Mouse (Mus musculus): ENCODE data around the gene Vmn2r20. TPM values are rescaled to one million over a fixed set of nuclear protein-coding genes. Genes with fewer than 3 reads are reported as not detected.

The Vmn2r20 gene
- not detected in 2 replicates for polyA plus RNA-seq (2012; rRNA removed; ENCODE audit: low replicate concordance)

DNA sequence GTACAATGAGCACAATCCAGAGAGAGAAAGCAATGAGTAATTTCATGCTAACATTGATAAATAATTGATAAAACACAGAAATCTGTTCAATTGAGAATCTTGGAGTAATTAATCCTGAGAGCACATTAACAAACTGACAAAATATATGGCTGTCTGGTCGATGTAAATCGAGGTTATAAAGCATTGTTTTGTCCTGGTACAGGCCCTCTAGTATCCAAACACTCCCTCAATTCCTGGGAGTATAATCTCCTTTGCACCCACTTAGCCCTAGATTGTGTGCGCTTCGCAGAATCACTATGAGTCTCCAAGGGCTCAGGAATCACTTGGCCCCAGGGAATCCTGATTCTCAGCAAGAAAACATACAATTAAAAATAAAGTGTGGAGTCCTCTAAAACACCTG, at the start of gene Vmn2r20:
TSS of gene Vmn2r20 (minus strand) at position 101 of the 400 bp plus-strand sequence.

Other genes with a start within 250 kb of the Vmn2r20 start
- 0.16 TPM in 1 of 2 replicates, not detected in the other for gene Clec4b2, start 245.2 kb downstream of the Vmn2r20 start, polyA plus RNA-seq (2012; rRNA removed; ENCODE audit: low replicate concordance)
- gene Clec4n, start 188.3 kb downstream of the Vmn2r20 start, polyA plus RNA-seq (2012; rRNA removed; ENCODE audit: low replicate concordance) = 0.85 and 1.9 TPM in 2 replicates
- gene Clec4d, start 156.0 kb downstream of the Vmn2r20 start, polyA plus RNA-seq (2012; rRNA removed; ENCODE audit: low replicate concordance) = 0.23 and 0.32 TPM in 2 replicates
- gene Clec4e, start 128.2 kb downstream of the Vmn2r20 start, polyA plus RNA-seq (2012; rRNA removed; ENCODE audit: low replicate concordance) = 0.16 and 0.18 TPM in 2 replicates
- not detected in 2 replicates for gene Vmn2r19, start 109.8 kb downstream of the Vmn2r20 start, polyA plus RNA-seq (2012; rRNA removed; ENCODE audit: low replicate concordance)
- gene Vmn2r21, start 115.3 kb upstream of the Vmn2r20 start, polyA plus RNA-seq (2012; rRNA removed; ENCODE audit: low replicate concordance) = not detected in 2 replicates
- gene Vmn2r22, start 232.6 kb upstream of the Vmn2r20 start, polyA plus RNA-seq (2012; rRNA removed; ENCODE audit: low replicate concordance) = not detected in 2 replicates